Mouse (Mus musculus): ENCODE measurements around the gene Arhgap19.

DNA sequence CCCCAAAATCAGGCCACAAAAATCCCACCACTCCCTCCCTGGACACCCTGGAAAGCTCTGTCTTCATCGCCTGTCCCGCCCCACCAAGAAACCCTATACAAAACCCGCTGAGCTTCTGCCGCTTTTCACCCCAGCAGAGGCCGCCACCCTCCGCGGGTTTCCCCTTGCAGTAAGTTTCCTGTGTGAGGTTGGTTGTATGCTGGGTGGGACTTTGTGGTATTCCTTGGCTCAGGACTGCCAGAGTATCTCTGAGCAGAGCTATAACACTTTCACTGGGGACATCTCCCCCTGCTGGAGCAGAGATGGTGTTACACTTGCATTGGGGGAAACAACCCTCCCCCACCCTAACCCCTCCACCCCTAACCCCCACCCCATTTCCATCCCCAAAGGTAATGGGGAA lies 1.5 kb upstream of the Arhgap19 start:
- no peak for TF ChIP-seq GATA1 (IDR thresholded peaks at IDR 0.05; ENCODE audit: low read length)
- TF ChIP-seq TAL1 (IDR thresholded peaks at IDR 0.05; ENCODE audit: low read length), result no peak
